Mouse (Mus musculus) intestine, postnatal 0 days (tissue): ENCODE measurements around the gene Ptpn12. TPM values are rescaled to one million over a fixed set of nuclear protein-coding genes. Genes with fewer than 3 reads are reported as not detected.

Experiments used
- ATAC-seq: fragments of 200-750 bp; cut with Nextera tagmentation; 2 replicates; pipeline ENCODE4 v1.8.0; 2017; ENCODE audit warnings: mild to moderate bottlenecking, moderate TSS enrichment, moderate library complexity
- H3K27ac ChIP-seq: fragments of 300-500 bp; sonication (generic); 2 replicates; pipeline ENCODE4 v1.5.1; 2014; ENCODE audit warnings: mild to moderate bottlenecking, low read depth, low read length, moderate library complexity
- H3K27me3 ChIP-seq: fragments of 300-500 bp; sonication (generic); replicated peaks from 2 replicates; pipeline ENCODE4 v1.6.1; 2014; ENCODE audit warnings: low read length, mixed read lengths; ENCODE audit not compliant: control insufficient read depth, insufficient read depth
- H3K36me3 ChIP-seq: fragments of 300-500 bp; sonication (generic); 2 replicates; pipeline ENCODE4 v1.6.1; 2014; ENCODE audit warnings: mild to moderate bottlenecking, moderate library complexity; ENCODE audit not compliant: control insufficient read depth, insufficient read depth
- H3K4me1 ChIP-seq: fragments of 300-500 bp; sonication (generic); replicated peaks from 2 replicates; pipeline ENCODE4 v1.6.1; 2014; ENCODE audit warnings: antibody characterized with exemption, low read length, mixed read lengths; ENCODE audit not compliant: control insufficient read depth, insufficient read depth
- H3K4me2 ChIP-seq: fragments of 300-500 bp; sonication (generic); replicated peaks from 2 replicates; pipeline ENCODE4 v1.6.1; 2014; ENCODE audit warnings: low read depth, mild to moderate bottlenecking, moderate library complexity
- H3K4me3 ChIP-seq: fragments of 300-500 bp; sonication (generic); 2 replicates; pipeline ENCODE4 v1.5.1; 2014; ENCODE audit warnings: low read depth, low read length
- H3K9ac ChIP-seq: fragments of 300-500 bp; sonication (generic); 2 replicates; pipeline ENCODE4 v1.6.1; 2014; ENCODE audit warnings: mild to moderate bottlenecking, low read depth, low read length
- H3K9me3 ChIP-seq: fragments of 300-500 bp; sonication (generic); 2 replicates; pipeline ENCODE4 v1.6.1; 2016; ENCODE audit warnings: mixed run types; ENCODE audit not compliant: control insufficient read depth
- CTCF ChIP-seq: sonication (generic); IDR thresholded peaks from 2 replicates; pipeline ENCODE4 v1.5.1; 2016; ENCODE audit warnings: low read depth, mild to moderate bottlenecking, control low read depth, antibody characterized with exemption, moderate library complexity
- WGBS: fragments of 180-500 bp; shearing (Covaris S2); extraction: QIAGEN DNeasy Blood & Tissue Kit; methylation state at CpG from one replicate; pipeline ENCODE4 v1.1.7; 2014; 5-methylcytosine and 5-hydroxymethylcytosine counted together
- polyA plus RNA-seq: library from polyadenylated mRNA; unstranded; fragments of >200 nt; fragmentation: Nextera tagmentation; extraction: Ambion mirVana; gene quantifications from 2 replicates; pipeline ENCODE4 v1.2.1, GENCODE M21; 2015

Ptpn12 gene
- polyA plus RNA-seq, 1 experiment from 2014 or later, result 12.9 TPM

DNA sequence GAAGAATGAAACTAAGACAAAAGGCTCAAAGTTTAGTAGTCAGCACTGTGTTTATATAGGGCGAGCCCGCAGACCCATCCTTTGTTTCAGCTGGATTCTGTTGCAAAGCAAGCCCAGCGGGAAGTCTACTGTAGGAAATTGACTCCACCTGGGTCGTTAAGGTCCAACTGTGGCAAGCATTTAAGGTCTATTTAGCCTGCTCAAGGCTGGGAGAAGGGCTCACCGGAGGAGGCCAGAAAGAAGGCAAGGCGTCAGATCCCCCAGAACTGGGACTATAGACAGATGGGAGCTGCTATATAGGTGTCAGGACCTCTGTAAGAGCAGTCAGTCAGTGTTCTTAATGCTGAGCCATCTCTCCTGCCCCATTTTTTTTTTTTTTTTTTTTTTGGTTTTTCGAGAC is 81.7 kb downstream of the Ptpn12 start:
- Histone ChIP-seq H3K27ac (no peak overlapping the region), H3K27me3 (no peaks in the 10 kb centered on the region), H3K9me3 (no peaks in the 10 kb centered on the region), H3K4me3 (no peak overlapping the region), H3K4me1 (no peaks in the 10 kb centered on the region), H3K9ac (no peak overlapping the region), H3K36me3 (no peaks in the 10 kb centered on the region), H3K4me2 (no peak overlapping the region)
- TF ChIP-seq CTCF, result no peak
- ATAC-seq, result no peak
- WGBS, result 41% methylated on average over 6 of the region's 7 CpGs

DNA sequence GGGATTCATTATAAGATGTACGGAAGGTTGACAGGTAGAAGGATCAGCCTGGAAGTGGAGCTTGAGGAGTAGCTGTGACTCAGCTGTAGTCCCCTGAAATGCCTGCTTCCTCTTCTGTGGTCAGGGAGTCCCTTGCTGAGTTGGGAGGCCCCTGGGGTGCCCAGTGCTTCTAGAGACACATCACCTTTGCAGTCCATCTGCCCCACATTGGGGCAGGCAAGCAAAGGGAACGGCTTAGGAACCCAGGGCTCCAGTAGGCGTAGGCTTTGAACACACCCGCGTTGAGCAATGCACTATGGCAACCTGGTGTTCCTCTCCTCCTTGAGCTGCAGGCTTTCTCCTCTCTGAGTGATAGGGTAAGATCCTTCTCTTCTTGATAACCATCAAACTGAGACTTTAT is 82.6 kb downstream of the Ptpn12 start:
- H3K36me3 ChIP-seq, result no peaks in the 10 kb centered on the region
- H3K9ac ChIP-seq, result no peak overlapping the region
- H3K27me3 ChIP-seq, result no peaks in the 10 kb centered on the region
- H3K27ac ChIP-seq, result no peak overlapping the region
- no peak for ATAC-seq
- TF ChIP-seq CTCF, result no peak
- H3K4me3 ChIP-seq, result no peak overlapping the region
- no peak overlapping the region for H3K4me2 ChIP-seq
- 66% methylated on average over 5 of the region's 5 CpGs for WGBS
- no peaks in the 10 kb centered on the region for H3K4me1 ChIP-seq
- H3K9me3 ChIP-seq, result no peaks in the 10 kb centered on the region

DNA sequence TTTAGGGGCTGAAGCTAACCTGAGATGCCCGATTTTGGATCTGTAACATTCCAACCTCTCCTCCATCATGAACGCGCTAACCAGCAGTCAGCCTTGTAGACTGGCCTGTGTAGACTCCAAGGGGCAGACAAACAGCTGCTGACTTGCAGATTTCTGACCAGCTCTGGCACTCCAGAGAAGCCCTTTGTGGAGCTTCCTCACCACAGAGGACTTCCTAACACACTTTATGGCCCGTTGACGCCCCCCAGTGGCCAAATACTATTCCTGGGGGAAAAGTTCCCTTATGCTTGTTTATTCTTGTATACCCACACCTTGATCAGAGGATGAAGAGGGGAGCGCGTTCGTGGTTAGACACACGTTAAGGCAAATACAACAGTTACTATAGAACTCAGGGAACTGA is 86.7 kb downstream of the Ptpn12 start:
- no peak overlapping the region for H3K27ac ChIP-seq
- no peak for ATAC-seq
- TF ChIP-seq CTCF, result peak; percentile 63

DNA sequence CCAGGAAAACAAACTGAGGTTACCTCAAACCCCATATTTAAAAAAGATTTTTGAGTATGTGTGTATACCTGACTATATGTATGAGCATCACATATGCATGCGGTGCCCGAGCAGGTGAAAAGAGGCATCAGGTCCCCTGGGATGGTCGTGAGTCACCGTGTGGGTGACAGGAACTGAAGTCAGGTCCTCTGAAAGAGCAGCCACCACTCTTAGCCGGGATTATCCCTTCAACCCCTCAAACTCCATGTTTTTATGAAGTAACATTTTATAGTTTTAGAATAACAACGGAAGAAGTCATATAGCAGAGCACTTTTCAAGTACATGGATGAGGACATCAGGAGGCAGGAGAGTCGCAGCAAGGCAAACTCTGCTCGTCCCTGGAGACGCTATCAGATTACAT is 87.2 kb downstream of the Ptpn12 start:
- H3K4me3 ChIP-seq, result no peak overlapping the region
- 65% methylated on average over 9 of the region's 9 CpGs for WGBS
- H3K9me3 ChIP-seq, result no peaks in the 10 kb centered on the region
- no peak overlapping the region for H3K27ac ChIP-seq
- H3K4me2 ChIP-seq, result no peak overlapping the region
- H3K4me1 ChIP-seq, result no peaks in the 10 kb centered on the region
- H3K36me3 ChIP-seq, result no peaks in the 10 kb centered on the region
- no peaks in the 10 kb centered on the region for H3K27me3 ChIP-seq
- ATAC-seq, result no peak
- no peak overlapping the region for H3K9ac ChIP-seq
- no peak for TF ChIP-seq CTCF

More for the DNA sequence above, 86.7 kb downstream of the Ptpn12 start:
- Histone ChIP-seq H3K36me3 (no peaks in the 10 kb centered on the region), H3K4me1 (no peaks in the 10 kb centered on the region), H3K9ac (no peak overlapping the region), H3K4me3 (no peak overlapping the region), H3K9me3 (no peaks in the 10 kb centered on the region), H3K27me3 (no peaks in the 10 kb centered on the region), H3K4me2 (no peak overlapping the region)
- WGBS, result 58% methylated on average over 9 of the region's 9 CpGs

DNA sequence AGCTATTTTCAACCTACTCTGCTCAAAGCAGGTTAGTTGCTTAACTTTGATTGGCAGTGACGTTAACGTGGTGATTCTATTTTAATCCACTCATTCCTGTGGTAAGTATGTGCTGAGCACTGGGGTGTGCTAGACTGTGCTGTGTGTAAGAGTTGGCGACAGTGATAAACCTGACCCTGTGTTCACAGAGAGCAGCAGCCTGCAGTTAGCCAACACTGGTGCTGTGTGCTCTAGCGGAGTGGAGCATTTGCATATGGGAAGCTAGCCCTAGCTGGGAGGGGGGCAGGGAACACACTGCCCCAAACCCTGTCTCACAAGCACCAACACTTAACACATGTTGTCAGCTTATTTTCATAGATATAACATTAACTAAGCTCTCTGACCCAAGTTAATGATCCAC is 87.8 kb downstream of the Ptpn12 start:
- H3K9ac ChIP-seq, result no peak overlapping the region
- no peaks in the 10 kb centered on the region for H3K36me3 ChIP-seq
- H3K4me3 ChIP-seq, result no peak overlapping the region
- TF ChIP-seq CTCF, result no peak
- H3K27me3 ChIP-seq, result no peaks in the 10 kb centered on the region
- no peak overlapping the region for H3K4me2 ChIP-seq
- H3K27ac ChIP-seq, result no peak overlapping the region
- no peaks in the 10 kb centered on the region for H3K9me3 ChIP-seq
- no peaks in the 10 kb centered on the region for H3K4me1 ChIP-seq
- WGBS, result 38% methylated on average over 4 of the region's 4 CpGs
- no peak for ATAC-seq

DNA sequence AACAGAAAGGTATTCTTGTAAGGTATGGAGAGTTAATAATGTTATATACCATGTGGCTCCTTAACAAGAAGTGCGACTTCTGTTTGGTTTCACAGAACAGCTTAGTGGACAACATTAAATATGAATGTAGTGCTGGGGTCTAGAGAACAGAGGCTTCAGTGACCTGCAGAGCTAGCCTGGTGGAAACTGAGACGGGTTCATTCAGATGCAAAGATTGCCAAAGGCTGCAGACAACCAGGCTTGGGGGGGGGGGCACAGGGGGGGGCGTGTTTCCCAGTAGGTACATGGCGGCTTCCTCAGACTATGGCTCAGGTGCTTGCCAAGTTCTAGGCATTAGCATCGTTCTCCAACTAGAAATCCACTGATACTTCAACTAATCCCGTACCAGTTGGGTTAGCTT is 91.3 kb downstream of the Ptpn12 start:
- Histone ChIP-seq H3K4me3 (no peak overlapping the region), H3K9me3 (no peaks in the 10 kb centered on the region), H3K27me3 (no peaks in the 10 kb centered on the region), H3K4me2 (no peak overlapping the region), H3K36me3 (no peaks in the 10 kb centered on the region), H3K4me1 (no peaks in the 10 kb centered on the region), H3K9ac (no peak overlapping the region), H3K27ac (no peak overlapping the region)
- no peak for TF ChIP-seq CTCF
- 86% methylated on average over 6 of the region's 6 CpGs for WGBS
- ATAC-seq, result no peak

DNA sequence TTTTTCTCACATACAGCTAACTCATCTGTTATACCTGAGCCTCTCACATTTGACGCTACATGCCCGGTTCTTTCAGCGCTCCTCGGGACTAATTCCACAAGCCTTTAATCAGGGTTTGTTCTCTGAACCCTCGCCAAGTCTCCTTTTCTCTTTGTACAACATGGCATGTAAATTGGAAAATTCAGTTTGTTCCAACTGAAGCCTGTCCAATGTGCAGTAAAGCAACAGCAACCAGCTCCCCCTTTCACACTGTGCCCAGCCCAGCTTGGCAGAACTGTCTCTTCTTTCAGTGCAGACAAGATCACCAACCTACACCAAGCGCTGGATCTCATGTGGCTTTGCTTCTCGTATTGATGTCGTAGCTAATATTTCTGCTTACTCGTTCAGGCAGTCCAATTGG is 92.4 kb downstream of the Ptpn12 start:
- TF ChIP-seq CTCF, result no peak
- no peak overlapping the region for H3K4me3 ChIP-seq
- H3K36me3 ChIP-seq, result no peaks in the 10 kb centered on the region
- no peaks in the 10 kb centered on the region for H3K9me3 ChIP-seq
- ATAC-seq, result no peak
- WGBS, result 92% methylated on average over 9 of the region's 9 CpGs
- no peak overlapping the region for H3K27ac ChIP-seq
- H3K4me2 ChIP-seq, result no peak overlapping the region
- no peaks in the 10 kb centered on the region for H3K4me1 ChIP-seq
- no peak overlapping the region for H3K9ac ChIP-seq
- H3K27me3 ChIP-seq, result no peaks in the 10 kb centered on the region
